Mouse (Mus musculus): ENCODE data around the gene Bahcc1.

DNA sequence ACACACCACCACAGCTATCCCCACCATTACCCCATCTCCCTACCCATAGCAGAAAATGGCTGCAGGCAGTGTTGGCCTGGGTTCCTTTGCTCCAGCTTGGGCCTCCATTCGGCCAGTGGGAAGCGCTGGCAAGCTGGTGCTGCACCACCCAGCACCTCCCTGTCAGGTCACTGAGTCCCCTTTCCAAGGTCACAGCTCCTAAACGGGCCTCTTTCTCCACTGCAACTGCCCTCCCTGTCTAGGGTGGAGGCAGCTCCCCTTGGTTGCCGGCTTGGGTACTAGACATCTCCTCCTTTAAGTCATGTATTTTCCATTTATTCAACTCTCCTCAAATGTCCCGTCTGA, 71.6 kb downstream of the Bahcc1 start:
- no peak for TF ChIP-seq CTCF (IDR thresholded peaks at IDR 0.05; ENCODE audit: borderline replicate concordance, extremely low read depth, insufficient read depth, insufficient read length)
- no peak for TF ChIP-seq POLR2A (IDR thresholded peaks at IDR 0.05; ENCODE audit: borderline replicate concordance, extremely low read depth, insufficient read depth, insufficient read length, poor library complexity, severe bottlenecking)
